Mouse (Mus musculus): ENCODE measurements at regions not wholly inside any gene's neighbourhood (a gene's known extent, or its start where the extent isn't known, plus 50 kb on each side); places are given as distances from the start of the nearest gene placed in this dataset.

DNA sequence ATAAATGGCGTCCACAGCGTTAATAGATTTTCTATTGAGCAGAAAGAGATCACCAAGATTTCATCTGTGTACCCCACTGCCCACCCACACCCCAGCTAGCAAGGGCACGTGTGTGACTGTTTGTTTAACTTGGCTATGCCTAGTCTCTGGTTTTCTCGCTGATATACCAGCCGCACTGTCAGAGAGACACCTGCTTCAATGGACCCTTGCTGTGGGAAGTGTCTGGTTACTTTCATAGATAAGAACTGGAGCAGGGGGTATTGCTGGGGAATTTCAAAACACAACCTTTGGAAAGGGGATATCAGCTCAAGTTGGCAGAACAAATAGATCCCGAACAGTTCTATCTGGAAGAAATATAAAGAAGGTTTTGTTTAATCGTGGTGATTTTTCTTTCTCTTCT, 656.8 kb upstream of the Cdh5 start:
- TF ChIP-seq REST (IDR thresholded peaks at IDR 0.05; ENCODE audit: insufficient read depth, insufficient read length) (no peak), POLR2A (IDR thresholded peaks at IDR 0.05; ENCODE audit: insufficient read length, low read depth) (no peak), POLR2AphosphoS2 (IDR thresholded peaks at IDR 0.05; ENCODE audit: insufficient read length, low read depth) (no peak), E2F4 (IDR thresholded peaks at IDR 0.05; ENCODE audit: insufficient read depth) (no peak), TCF3 (IDR thresholded peaks at IDR 0.05; ENCODE audit: insufficient read length, low read depth) (no peak), SRF (IDR thresholded peaks at IDR 0.05; ENCODE audit: control insufficient read depth, insufficient read length, low read depth) (no peak)

Measured in myocyte (in vitro differentiated cells).